Mouse (Mus musculus): ENCODE measurements around the gene Smarca5.

The Smarca5 gene

DNA sequence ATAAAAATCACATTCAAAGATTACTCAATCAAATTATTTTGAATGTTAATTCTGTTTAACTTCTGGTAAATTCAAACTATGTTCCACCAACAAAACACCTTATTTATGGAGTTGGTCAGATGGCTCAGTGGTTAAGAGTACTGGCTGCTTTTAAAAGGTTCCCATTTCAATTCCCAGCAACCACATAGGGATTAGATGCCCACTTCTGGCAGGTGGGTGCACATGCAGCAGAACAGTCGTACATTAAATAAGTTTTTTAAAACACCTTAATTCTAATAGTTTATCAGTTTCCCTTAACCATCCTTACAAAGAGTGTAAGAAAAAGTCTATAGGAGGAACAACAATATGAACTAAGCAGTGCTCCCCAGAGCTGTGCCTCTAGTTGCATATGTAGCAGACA, 24.8 kb downstream of the Smarca5 start:
- TF ChIP-seq GATA4 (IDR thresholded peaks at IDR 0.05; ENCODE audit: insufficient replicate concordance, low read length) = no peak

DNA sequence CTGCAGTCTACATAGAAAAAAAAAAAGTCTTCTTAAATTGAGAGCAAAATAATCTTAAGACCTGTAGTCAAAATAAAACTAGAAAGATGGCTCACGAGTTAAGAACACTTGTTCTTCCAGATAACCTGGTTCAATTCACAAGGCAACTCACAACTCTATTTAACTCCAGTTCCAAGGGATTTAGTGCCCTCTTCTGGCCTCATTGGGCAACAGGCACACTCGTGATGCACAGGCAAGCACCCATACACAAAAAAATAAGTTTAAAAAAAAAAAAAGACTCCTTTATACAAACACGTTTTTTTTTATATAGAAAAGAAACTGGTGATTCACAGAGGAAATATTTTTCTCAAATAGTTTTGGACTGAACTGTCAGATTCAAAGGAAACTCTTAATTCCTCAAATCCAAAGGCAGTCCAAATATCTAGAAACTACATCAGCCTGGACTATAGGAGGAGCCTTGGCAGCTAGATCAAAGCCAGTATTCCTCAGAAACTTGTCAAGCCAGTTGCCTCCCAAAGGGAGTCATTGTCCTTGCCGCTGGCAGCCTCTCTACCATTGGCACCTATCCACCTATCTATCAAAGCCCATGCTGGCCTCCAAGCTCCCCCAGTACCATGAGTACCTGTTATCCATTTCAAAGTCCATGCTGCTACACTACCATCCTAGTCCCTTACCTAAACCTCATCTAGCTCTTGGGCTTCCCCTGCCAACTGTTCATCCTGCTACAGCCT, 28.5 kb downstream of the Smarca5 start:
- TF ChIP-seq GATA4 (IDR thresholded peaks at IDR 0.05; ENCODE audit: insufficient replicate concordance, low read length) = no peak

DNA sequence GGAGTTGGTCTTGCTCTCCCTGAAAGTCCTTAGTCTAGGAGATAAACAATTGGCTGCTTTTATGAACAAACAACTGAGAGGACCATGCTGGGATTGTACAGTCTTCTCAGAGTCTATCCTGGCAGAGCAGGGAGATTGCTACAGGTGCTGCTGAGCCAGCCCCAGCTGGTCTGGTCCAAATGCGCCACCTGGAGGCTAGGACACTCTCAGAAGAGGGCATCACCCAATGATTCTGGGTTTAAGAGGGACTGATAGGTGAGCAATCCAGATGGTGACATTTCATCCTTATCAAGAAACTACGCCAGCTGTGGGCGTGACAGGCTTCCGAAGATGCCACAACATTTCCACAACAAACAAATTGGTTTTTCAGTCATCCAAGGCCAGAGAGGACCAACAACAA, 51.2 kb downstream of the Smarca5 start:
- no peak for TF ChIP-seq GATA4 (IDR thresholded peaks at IDR 0.05; ENCODE audit: insufficient replicate concordance, low read length)

DNA sequence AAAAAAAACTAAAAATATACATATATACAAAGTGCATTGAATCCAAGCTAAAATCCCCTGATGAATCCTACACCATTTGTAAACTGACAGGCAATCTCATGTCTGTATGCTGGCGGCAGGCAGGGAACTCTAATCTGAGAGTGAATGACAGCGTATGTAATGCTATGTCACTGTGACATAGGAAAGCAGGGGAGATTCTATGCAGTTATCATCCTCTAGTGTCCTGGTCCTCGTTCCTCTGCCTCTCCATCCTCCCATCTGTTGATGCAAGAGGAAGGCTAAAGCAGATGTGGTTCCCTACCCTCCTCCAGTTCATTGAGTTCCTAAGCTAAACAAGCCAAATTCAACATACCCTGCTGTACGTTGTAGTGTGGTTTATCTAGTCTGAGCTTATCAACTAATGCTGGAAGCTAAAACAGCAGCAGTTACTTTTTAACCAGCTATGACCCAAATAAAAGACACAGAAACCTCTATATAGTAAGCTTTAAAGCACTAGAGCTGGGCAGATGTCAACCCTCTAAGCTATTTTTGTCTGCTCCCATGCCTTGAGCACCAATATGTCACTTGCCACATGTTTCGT, 55.5 kb downstream of the Smarca5 start:
- TF ChIP-seq GATA4 (IDR thresholded peaks at IDR 0.05; ENCODE audit: insufficient replicate concordance, low read length) = no peak

DNA sequence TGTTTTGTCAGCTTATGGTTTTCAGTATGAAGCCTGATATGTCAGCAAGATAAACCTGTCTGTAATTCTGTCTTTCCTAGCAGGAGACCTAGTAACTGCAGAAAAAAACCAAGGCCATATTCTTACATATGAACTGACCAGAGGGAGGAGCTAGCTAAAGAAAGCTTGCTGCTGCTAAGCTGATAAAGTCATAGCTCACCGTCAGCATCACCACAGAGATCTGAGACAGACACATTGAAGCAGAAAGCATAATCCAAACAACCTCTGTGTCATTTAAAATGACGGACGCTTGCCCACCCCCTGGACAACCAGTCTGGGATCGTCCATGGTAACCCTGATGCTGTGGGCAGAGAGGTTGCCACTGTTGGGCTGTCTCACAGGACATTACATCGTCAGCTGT, 56.7 kb downstream of the Smarca5 start:
- TF ChIP-seq GATA4 (IDR thresholded peaks at IDR 0.05; ENCODE audit: insufficient replicate concordance, low read length) = no peak

DNA sequence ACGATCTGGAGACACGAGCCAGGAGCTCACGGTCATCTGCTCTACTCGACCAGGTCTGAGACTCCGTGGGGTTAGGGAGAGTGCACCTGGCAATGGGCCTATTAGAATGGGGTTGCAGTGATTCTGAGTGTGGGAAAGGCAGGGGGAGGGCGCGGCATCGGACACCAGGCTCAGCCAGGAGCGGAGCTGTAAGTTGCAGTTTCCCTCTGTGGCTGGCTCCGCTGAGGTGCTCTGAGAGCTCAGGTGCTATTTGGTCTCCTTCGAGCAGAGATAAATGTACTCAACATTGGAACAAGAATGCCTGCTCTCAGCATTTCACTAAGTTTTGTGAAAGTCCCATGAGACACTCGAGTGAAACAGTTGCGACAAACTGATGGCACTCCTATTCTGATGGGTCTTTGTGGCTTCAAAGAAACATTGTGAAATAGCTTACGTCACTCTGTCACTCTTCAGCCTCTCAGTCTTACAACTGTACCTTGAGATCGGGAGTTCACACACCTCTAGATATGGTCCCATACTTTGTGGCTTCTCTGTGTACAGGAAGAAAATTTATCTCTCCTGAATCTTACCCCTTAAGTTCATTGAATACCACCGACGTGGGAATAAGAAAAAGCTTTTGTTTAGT, 69.9 kb downstream of the Smarca5 start:
- no peak for TF ChIP-seq GATA4 (IDR thresholded peaks at IDR 0.05; ENCODE audit: insufficient replicate concordance, low read length)

DNA sequence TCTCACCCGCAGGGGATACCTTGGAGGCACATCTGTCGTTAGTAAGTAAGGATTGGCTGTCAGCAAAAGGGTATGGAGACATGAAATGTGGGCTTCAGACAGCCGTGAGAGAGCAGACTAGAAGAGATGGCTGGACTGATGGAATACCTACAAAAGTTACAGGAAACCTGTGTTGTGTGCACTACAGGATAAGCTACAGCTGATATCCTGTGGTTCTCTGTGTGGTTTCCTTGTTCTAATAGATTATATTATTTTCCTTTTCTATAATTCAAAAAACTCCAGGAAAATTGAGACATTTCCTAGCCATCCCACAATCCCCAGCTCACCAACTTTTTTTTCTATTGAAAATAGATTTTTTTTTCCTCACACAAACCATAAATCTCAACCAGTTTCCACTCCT, 75.8 kb downstream of the Smarca5 start:
- no peak for TF ChIP-seq GATA4 (IDR thresholded peaks at IDR 0.05; ENCODE audit: insufficient replicate concordance, low read length)

DNA sequence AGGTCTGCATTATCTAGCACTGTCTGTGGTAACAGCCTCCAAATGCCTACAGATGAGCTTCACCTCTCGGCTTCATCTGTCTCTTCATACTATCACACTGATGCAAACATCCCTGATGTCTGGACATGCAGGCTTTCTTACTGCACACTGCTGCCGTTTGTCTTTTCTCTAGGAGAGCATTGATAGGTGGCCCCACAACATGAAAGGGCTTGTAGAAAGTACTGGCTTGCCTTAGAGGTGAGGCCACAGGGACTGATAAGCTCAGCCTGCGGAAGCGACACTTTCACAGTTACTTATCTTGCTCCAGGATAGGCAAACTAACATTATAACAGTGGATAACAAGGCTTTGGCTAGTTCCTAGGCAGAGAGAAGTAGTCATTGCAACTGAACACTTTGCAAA, 78.2 kb downstream of the Smarca5 start:
- no peak for TF ChIP-seq GATA4 (IDR thresholded peaks at IDR 0.05; ENCODE audit: insufficient replicate concordance, low read length)

DNA sequence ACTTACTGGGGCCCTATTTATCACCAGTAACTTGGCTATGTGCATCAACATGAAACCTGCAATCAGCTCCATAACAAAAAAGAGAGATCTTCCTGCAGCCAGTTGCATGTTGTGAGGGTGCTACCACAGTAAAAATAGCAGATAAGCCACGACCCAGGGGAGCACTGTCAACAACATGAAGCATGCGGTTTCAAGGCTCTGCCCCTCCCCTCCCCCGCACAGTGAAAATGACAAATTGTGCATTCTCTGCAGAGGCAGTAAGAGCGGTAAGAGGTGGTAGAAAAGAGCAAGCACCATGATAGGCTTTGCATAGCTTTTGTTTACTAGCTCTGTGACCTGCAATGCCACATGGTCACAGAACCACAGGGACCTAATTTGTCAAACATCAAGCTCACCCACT, 81.7 kb downstream of the Smarca5 start:
- no peak for TF ChIP-seq GATA4 (IDR thresholded peaks at IDR 0.05; ENCODE audit: insufficient replicate concordance, low read length)

Measured in liver, adult (tissue).